Mouse (Mus musculus) adrenal gland (tissue): ENCODE measurements around the gene Zfp523.

Experiments
- intact Hi-C: fragments of 180-260 bp; cut with DNase I; formaldehyde crosslinking; loops from one replicate; pipeline ENCODE4 v1.15.1; 2025

The Zfp523 gene

GRCm38 (mm10) chr17:28240846-28241245 lies 63.9 kb downstream of the Zfp523 start:
- intact Hi-C loops: no loop called here

GRCm38 (mm10) chr17:28242296-28242695 lies 65.4 kb downstream of the Zfp523 start:
- intact Hi-C loops: no loop called here

- intact Hi-C loops: no loop called here
These were observed 67.3 kb downstream of the Zfp523 start for GRCm38 (mm10) chr17:28244214-28244613.

GRCm38 (mm10) chr17:28244714-28245113 lies 67.8 kb downstream of the Zfp523 start:
- intact Hi-C loops: no loop called here

- intact Hi-C loops: no loop called here
These were observed 69.7 kb downstream of the Zfp523 start for GRCm38 (mm10) chr17:28246640-28247039.

GRCm38 (mm10) chr17:28247613-28248012 lies 70.7 kb downstream of the Zfp523 start:
- intact Hi-C loops: no loop called here

- intact Hi-C loops: no loop called here
These were observed 72.1 kb downstream of the Zfp523 start for GRCm38 (mm10) chr17:28249062-28249461.

GRCm38 (mm10) chr17:28251579-28252280 lies 74.8 kb downstream of the Zfp523 start:
- intact Hi-C loops: no loop called here

GRCm38 (mm10) chr17:28252281-28252648 lies 75.3 kb downstream of the Zfp523 start:
- intact Hi-C loops: no loop called here

- intact Hi-C loops: no loop called here
These were observed 76.3 kb downstream of the Zfp523 start for GRCm38 (mm10) chr17:28253216-28253615.

- intact Hi-C loops: no loop called here
These were observed 77.9 kb downstream of the Zfp523 start for GRCm38 (mm10) chr17:28254804-28255203.
